Mouse (Mus musculus) stomach, postnatal 0 days (tissue): ENCODE results near the gene Plb1.

ENCODE experiments used
- CTCF ChIP-seq: IDR thresholded peaks from 2 replicates; pipeline ENCODE4 v1.5.1; 2016; ENCODE audit warnings: antibody characterized with exemption, low read depth, mild to moderate bottlenecking, moderate library complexity
- EP300 ChIP-seq: optimal IDR thresholded peaks from 2 replicates; pipeline ENCODE3; 2016; ENCODE audit warnings: antibody characterized with exemption

- TF ChIP-seq CTCF (peak; percentile 23; the same call in 1 of the 2 replicates), EP300 (no peak)
Measured at GRCm38 (mm10) chr5:32307106-32307505, 74.6 kb downstream of the Plb1 start.
